Mouse (Mus musculus): ENCODE results near the gene Rdm1. TPM values are rescaled to one million over a fixed set of nuclear protein-coding genes. Genes with fewer than 3 reads are reported as not detected.
"Not testable (repeated sequence)": the region's sequence is repeated elsewhere in the genome, so short reads cannot be mapped to it uniquely, and the experiment has no call there.

Gene Rdm1
- polyA plus RNA-seq, 1 experiment from 2014 or later, result 33.4 TPM

- Histone ChIP-seq H3K36me3 (ENCODE audit: insufficient read depth) (no peaks in the 10 kb centered on the region), H3K27me3 (ENCODE audit: insufficient read depth, low read length) (no peaks in the 10 kb centered on the region), H3K9ac (peak overlapping the region; percentile 51; the same call in 1 of the 2 replicates), H3K4me2 (peak overlapping the region; percentile 58), H3K4me3 (ENCODE audit: low read depth, low read length) (peak overlapping the region; percentile 8; the same call in 1 of the 2 replicates), H3K4me1 (ENCODE audit: insufficient read depth) (no peaks in the 10 kb centered on the region), H3K9me3 (ENCODE audit: low read depth, low read length) (no peaks in the 10 kb centered on the region), H3K27ac (ENCODE audit: low read depth) (peak overlapping the region; percentile 93)
- DNase-seq (no peak), ATAC-seq (ENCODE audit: insufficient read depth) (peak; percentile 27; the same call in 1 of the 2 replicates)
- 3% methylated on average over 3 of the region's 3 CpGs for WGBS
- no peak for TF ChIP-seq CTCF (IDR thresholded peaks at IDR 0.05; ENCODE audit: low read depth)
Observed at GRCm38 (mm10) chr11:101657528-101657885, 30.5 kb downstream of the Rdm1 start.

- Histone ChIP-seq H3K9ac (peak overlapping the region; percentile 51), H3K4me3 (ENCODE audit: low read depth, low read length) (peak overlapping the region; percentile 8; the same call in 1 of the 2 replicates), H3K27ac (ENCODE audit: low read depth) (peak overlapping the region; percentile 93), H3K4me2 (peak overlapping the region; percentile 58)
- ATAC-seq (ENCODE audit: insufficient read depth) (peak; percentile 94), DNase-seq (peak; percentile 94)
- H3K27me3 ChIP-seq (ENCODE audit: insufficient read depth, low read length); H3K4me1 ChIP-seq (ENCODE audit: insufficient read depth); H3K9me3 ChIP-seq (ENCODE audit: low read depth, low read length); H3K36me3 ChIP-seq (ENCODE audit: insufficient read depth): not testable (repeated sequence)
- WGBS, result under 1% methylated on average over 38 of the region's 40 CpGs
Observed at GRCm38 (mm10) chr11:101657886-101658750, 31.1 kb downstream of the Rdm1 start.

- no peaks in the 10 kb centered on the region for H3K9me3 ChIP-seq (ENCODE audit: low read depth, low read length)
- ATAC-seq (ENCODE audit: insufficient read depth) (peak; percentile 12; the same call in 1 of the 2 replicates), DNase-seq (peak; percentile 93)
- H3K9ac ChIP-seq, result no peak overlapping the region
- peak; percentile 84 for TF ChIP-seq CTCF (IDR thresholded peaks at IDR 0.05; ENCODE audit: low read depth)
- no peaks in the 10 kb centered on the region for H3K36me3 ChIP-seq (ENCODE audit: insufficient read depth)
- no peak overlapping the region for H3K4me2 ChIP-seq
- H3K4me3 ChIP-seq (ENCODE audit: low read depth, low read length), result no peak overlapping the region
- H3K4me1 ChIP-seq (ENCODE audit: insufficient read depth), result no peaks in the 10 kb centered on the region
- H3K27ac ChIP-seq (ENCODE audit: low read depth), result peak overlapping the region; percentile 27; the same call in 1 of the 2 replicates
- whole genome bisulfite sequencing, result 31% methylated on average over 10 of the region's 10 CpGs
- no peaks in the 10 kb centered on the region for H3K27me3 ChIP-seq (ENCODE audit: insufficient read depth, low read length)
Observed at GRCm38 (mm10) chr11:101658751-101659558, 32.0 kb downstream of the Rdm1 start.

GRCm38 (mm10) chr11:101661191-101661590 is 34.2 kb downstream of the Rdm1 start:
- Histone ChIP-seq H3K4me2 (no peak overlapping the region), H3K27ac (ENCODE audit: low read depth) (no peak overlapping the region), H3K27me3 (ENCODE audit: insufficient read depth, low read length) (no peaks in the 10 kb centered on the region), H3K4me3 (ENCODE audit: low read depth, low read length) (no peak overlapping the region), H3K9ac (no peak overlapping the region), H3K36me3 (ENCODE audit: insufficient read depth) (no peaks in the 10 kb centered on the region), H3K4me1 (ENCODE audit: insufficient read depth) (no peaks in the 10 kb centered on the region), H3K9me3 (ENCODE audit: low read depth, low read length) (no peaks in the 10 kb centered on the region)
- WGBS, result 51% methylated on average over 7 of the region's 7 CpGs
- TF ChIP-seq CTCF (IDR thresholded peaks at IDR 0.05; ENCODE audit: low read depth), result no peak
- DNase-seq (no peak), ATAC-seq (ENCODE audit: insufficient read depth) (no peak)

- no peak overlapping the region for H3K4me2 ChIP-seq
- ATAC-seq (ENCODE audit: insufficient read depth) (no peak), DNase-seq (no peak)
- H3K27me3 ChIP-seq (ENCODE audit: insufficient read depth, low read length), result no peaks in the 10 kb centered on the region
- no peaks in the 10 kb centered on the region for H3K4me1 ChIP-seq (ENCODE audit: insufficient read depth)
- TF ChIP-seq CTCF (IDR thresholded peaks at IDR 0.05; ENCODE audit: low read depth), result no peak
- no peak overlapping the region for H3K27ac ChIP-seq (ENCODE audit: low read depth)
- H3K9me3 ChIP-seq (ENCODE audit: low read depth, low read length), result no peaks in the 10 kb centered on the region
- 16% methylated on average over 5 of the region's 5 CpGs for WGBS
- H3K9ac ChIP-seq, result no peak overlapping the region
- no peak overlapping the region for H3K4me3 ChIP-seq (ENCODE audit: low read depth, low read length)
- no peaks in the 10 kb centered on the region for H3K36me3 ChIP-seq (ENCODE audit: insufficient read depth)
Observed at GRCm38 (mm10) chr11:101661786-101662185, 34.8 kb downstream of the Rdm1 start.

GRCm38 (mm10) chr11:101663229-101664027 is 36.4 kb downstream of the Rdm1 start:
- DNase-seq (no peak), ATAC-seq (ENCODE audit: insufficient read depth) (no peak)
- Histone ChIP-seq H3K9ac (no peak overlapping the region), H3K27ac (ENCODE audit: low read depth) (no peak overlapping the region), H3K4me1 (ENCODE audit: insufficient read depth) (0 out of 2 replicates have a peak, but pooled peaks cover 2% of the 10 kb centered on the region), H3K9me3 (ENCODE audit: low read depth, low read length) (no peaks in the 10 kb centered on the region), H3K36me3 (ENCODE audit: insufficient read depth) (no peaks in the 10 kb centered on the region), H3K4me3 (ENCODE audit: low read depth, low read length) (no peak overlapping the region), H3K4me2 (no peak overlapping the region), H3K27me3 (ENCODE audit: insufficient read depth, low read length) (no peaks in the 10 kb centered on the region)
- no peak for TF ChIP-seq CTCF (IDR thresholded peaks at IDR 0.05; ENCODE audit: low read depth)
- 18% methylated on average over 11 of the region's 11 CpGs for WGBS
